Mouse (Mus musculus) limb, embryonic 13.5 days (tissue): ENCODE measurements around the gene Dlg2. TPM values are rescaled to one million over a fixed set of nuclear protein-coding genes. Genes with fewer than 3 reads are reported as not detected.

Experiments
- ATAC-seq: fragments of 200-750 bp; cut with Nextera tagmentation; 2 replicates; pipeline ENCODE4 v1.8.0; 2017; ENCODE audit warnings: low read depth, moderate number of reproducible peaks, moderate TSS enrichment; ENCODE audit not compliant: low FRiP score
- H3K27ac ChIP-seq: fragments of 300-500 bp; sonication (generic); 2 replicates; pipeline ENCODE4 v1.5.1; 2015; ENCODE audit warnings: inconsistent platforms, mild to moderate bottlenecking, moderate library complexity
- H3K27me3 ChIP-seq: fragments of 300-500 bp; sonication (generic); 2 replicates; pipeline ENCODE4 v1.6.1; 2015; ENCODE audit warnings: mild to moderate bottlenecking, inconsistent platforms
- H3K36me3 ChIP-seq: fragments of 300-500 bp; sonication (generic); 2 replicates; pipeline ENCODE4 v1.6.1; 2015; ENCODE audit warnings: inconsistent platforms, mild to moderate bottlenecking, moderate library complexity
- H3K4me1 ChIP-seq: fragments of 300-500 bp; sonication (generic); 2 replicates; pipeline ENCODE4 v1.6.1; 2015; ENCODE audit warnings: inconsistent platforms
- H3K4me2 ChIP-seq: fragments of 300-500 bp; sonication (generic); replicated peaks from 2 replicates; pipeline ENCODE4 v1.6.1; 2015; ENCODE audit warnings: inconsistent platforms, mild to moderate bottlenecking, moderate library complexity
- H3K4me3 ChIP-seq: fragments of 300-500 bp; sonication (generic); 2 replicates; pipeline ENCODE4 v1.5.1; 2015; ENCODE audit warnings: moderate library complexity, mild to moderate bottlenecking, inconsistent platforms
- H3K9ac ChIP-seq: fragments of 300-500 bp; sonication (generic); 2 replicates; pipeline ENCODE4 v1.6.1; 2015; ENCODE audit warnings: mild to moderate bottlenecking, inconsistent platforms
- H3K9me3 ChIP-seq: fragments of 300-500 bp; sonication (generic); 2 replicates; pipeline ENCODE4 v1.6.1; 2016; ENCODE audit warnings: inconsistent platforms
- WGBS: fragments of 180-500 bp; shearing (Covaris S2); methylation state at CpG from one replicate; pipeline ENCODE4 v1.1.7; 2015; 5-methylcytosine and 5-hydroxymethylcytosine counted together
- polyA plus RNA-seq: library from polyadenylated mRNA; unstranded; fragments of >200 nt; fragmentation: Nextera tagmentation; extraction: Ambion mirVana; gene quantifications from 2 replicates; pipeline ENCODE4 v1.2.1, GENCODE M21; 2015

The Dlg2 gene
- polyA plus RNA-seq, 1 experiment from 2014 or later = 4.2 TPM

DNA sequence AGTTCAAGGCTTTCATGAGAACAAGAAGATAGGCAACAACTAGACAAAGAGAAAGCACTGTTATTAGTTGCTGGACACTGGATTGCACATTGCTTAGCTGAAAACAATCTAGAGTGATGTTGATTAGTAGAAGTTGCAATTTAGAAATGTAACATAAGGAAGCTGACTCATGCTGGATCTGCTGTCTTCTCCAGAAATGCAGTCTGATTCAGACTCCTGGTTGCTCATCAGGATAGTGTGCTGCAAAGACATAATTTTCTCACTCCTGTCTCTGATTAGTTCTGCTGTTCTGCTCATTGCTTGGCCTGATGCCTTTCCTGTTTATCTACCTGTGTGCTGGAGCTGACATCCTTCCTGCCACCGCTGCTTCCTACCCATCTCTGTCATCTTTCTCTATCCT is 1572.4 kb downstream of the Dlg2 start:
- no peaks in the 10 kb centered on the region for H3K27me3 ChIP-seq
- H3K4me1 ChIP-seq = no peaks in the 10 kb centered on the region
- ATAC-seq = no peak
- H3K9ac ChIP-seq = no peak overlapping the region
- WGBS = 83% methylated on average over 1 of the region's 1 CpGs
- H3K4me3 ChIP-seq = no peak overlapping the region
- no peak overlapping the region for H3K27ac ChIP-seq
- no peak overlapping the region for H3K4me2 ChIP-seq
- no peaks in the 10 kb centered on the region for H3K36me3 ChIP-seq
- H3K9me3 ChIP-seq = no peaks in the 10 kb centered on the region

DNA sequence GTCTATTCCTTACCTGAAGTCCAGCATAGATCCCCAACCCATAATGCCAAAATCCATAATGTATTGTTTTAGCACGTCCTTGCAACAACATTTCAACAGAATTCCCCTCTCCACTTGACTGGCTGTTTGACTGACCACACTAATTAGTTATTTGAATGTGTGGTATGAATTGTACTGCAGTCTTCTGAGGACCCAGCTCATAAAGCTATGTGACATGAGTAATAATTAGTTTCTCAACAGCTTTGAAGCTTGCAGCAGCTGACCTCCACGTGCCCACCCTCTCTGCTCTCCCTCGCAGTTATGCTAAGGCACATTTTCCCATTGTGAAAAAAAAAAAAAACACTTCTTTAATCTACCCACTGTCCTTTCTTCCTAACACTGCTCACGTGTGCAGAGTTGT is 1590.4 kb downstream of the Dlg2 start:
- Histone ChIP-seq H3K4me2 (no peak overlapping the region), H3K4me3 (no peak overlapping the region), H3K27me3 (no peaks in the 10 kb centered on the region), H3K4me1 (no peaks in the 10 kb centered on the region), H3K36me3 (no peaks in the 10 kb centered on the region), H3K9ac (no peak overlapping the region), H3K9me3 (no peaks in the 10 kb centered on the region), H3K27ac (no peak overlapping the region)
- no peak for ATAC-seq
- 57% methylated on average over 4 of the region's 4 CpGs for WGBS

DNA sequence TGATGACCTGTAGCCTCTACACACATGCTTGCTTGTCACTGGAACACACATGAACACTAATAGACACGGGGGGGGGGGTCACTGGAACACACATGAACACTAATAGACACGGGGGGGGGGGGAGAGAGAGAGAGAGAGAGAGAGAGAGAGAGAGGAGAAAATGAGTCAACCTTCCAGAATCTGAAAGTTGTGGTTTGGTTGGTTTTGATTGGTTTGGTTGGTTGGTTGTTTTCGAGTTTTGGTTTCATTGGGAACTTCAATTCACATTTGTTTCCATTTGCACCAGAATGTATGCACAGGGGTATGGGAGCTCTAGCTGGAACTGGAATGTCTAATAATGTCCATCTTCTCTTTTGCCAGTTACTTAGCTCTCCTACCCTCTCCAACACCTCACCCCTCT is 1611.0 kb downstream of the Dlg2 start:
- Histone ChIP-seq H3K27ac (no peak overlapping the region), H3K4me1 (no peaks in the 10 kb centered on the region), H3K4me3 (no peak overlapping the region), H3K4me2 (no peak overlapping the region), H3K27me3 (no peaks in the 10 kb centered on the region), H3K9ac (no peak overlapping the region), H3K36me3 (no peaks in the 10 kb centered on the region), H3K9me3 (no peaks in the 10 kb centered on the region)
- 58% methylated on average over 3 of the region's 3 CpGs for WGBS
- no peak for ATAC-seq

DNA sequence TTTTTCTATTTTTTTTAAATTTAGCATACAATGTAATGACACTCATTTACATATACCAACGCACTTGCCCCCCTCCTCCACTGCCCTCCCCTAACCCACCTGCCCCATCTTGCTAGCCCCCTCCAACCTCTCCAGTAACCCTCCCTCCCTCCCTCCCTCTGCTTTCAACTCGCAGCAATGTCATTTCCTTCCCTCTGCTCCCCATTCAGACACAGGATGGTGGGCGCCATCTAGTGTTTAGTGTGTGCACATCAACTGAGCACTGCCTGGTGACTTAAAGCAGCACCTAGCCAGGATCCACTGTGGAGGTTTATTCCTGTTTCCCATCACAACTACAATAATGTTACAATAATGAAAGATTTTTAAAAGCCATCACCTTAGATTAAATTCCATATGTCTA is 1617.4 kb downstream of the Dlg2 start:
- WGBS = 2% methylated on average over 3 of the region's 3 CpGs
- Histone ChIP-seq H3K27ac (no peak overlapping the region), H3K4me1 (no peaks in the 10 kb centered on the region), H3K36me3 (no peaks in the 10 kb centered on the region), H3K4me3 (no peak overlapping the region), H3K27me3 (no peaks in the 10 kb centered on the region), H3K9ac (no peak overlapping the region), H3K9me3 (no peaks in the 10 kb centered on the region), H3K4me2 (no peak overlapping the region)
- ATAC-seq = 0 out of 2 replicates have a peak, but pooled peaks have one; percentile 64

DNA sequence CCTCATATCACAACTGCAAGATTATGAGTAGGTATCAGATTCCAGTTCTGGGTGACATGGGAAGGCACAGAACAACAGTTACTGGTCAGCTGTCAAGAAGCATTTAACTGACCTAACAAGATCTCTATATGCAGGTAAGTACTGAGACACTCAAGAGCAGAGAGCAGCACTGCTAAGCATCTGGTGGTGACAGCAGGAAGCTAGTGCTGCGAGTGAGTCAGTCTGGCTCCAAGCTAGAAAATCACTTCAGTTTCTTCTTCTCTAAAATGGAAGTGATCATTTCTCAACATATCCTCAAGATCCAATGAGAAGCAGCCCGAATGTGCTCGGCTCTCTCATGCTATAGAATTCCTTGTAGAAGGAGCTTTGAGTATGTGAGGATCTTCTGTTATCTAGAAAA is 1618.7 kb downstream of the Dlg2 start:
- H3K4me3 ChIP-seq = no peak overlapping the region
- H3K27me3 ChIP-seq = no peaks in the 10 kb centered on the region
- ATAC-seq = no peak
- H3K9ac ChIP-seq = no peak overlapping the region
- H3K36me3 ChIP-seq = no peaks in the 10 kb centered on the region
- H3K4me2 ChIP-seq = no peak overlapping the region
- H3K4me1 ChIP-seq = no peaks in the 10 kb centered on the region
- 60% methylated on average over 3 of the region's 3 CpGs for WGBS
- no peak overlapping the region for H3K27ac ChIP-seq
- no peaks in the 10 kb centered on the region for H3K9me3 ChIP-seq

DNA sequence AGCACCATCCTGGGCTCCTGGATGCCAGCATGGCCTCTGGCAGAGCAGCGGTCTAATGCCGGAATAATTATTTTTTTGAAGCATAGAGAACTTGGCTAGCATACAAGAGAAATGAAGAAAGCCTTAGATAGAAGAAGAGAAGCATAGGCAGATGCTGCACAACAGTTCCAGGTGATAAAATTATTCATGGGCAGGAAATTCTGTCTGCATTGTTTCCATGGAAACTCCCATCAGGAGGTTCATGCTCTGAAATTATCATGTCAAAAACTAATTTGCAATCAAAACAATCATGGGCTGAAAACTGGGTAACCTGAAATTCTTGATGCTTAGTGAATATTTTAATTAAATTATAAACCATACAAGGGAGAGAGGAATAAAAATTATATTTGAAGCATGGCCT is 1624.4 kb downstream of the Dlg2 start:
- ATAC-seq = no peak
- H3K36me3 ChIP-seq = no peaks in the 10 kb centered on the region
- H3K9me3 ChIP-seq = no peaks in the 10 kb centered on the region
- no peak overlapping the region for H3K27ac ChIP-seq
- H3K4me3 ChIP-seq = no peak overlapping the region
- H3K27me3 ChIP-seq = peaks cover 9% of the 10 kb centered on the region
- no peaks in the 10 kb centered on the region for H3K4me1 ChIP-seq
- no peak overlapping the region for H3K9ac ChIP-seq
- WGBS = 90% methylated on average over 2 of the region's 2 CpGs
- H3K4me2 ChIP-seq = no peak overlapping the region

DNA sequence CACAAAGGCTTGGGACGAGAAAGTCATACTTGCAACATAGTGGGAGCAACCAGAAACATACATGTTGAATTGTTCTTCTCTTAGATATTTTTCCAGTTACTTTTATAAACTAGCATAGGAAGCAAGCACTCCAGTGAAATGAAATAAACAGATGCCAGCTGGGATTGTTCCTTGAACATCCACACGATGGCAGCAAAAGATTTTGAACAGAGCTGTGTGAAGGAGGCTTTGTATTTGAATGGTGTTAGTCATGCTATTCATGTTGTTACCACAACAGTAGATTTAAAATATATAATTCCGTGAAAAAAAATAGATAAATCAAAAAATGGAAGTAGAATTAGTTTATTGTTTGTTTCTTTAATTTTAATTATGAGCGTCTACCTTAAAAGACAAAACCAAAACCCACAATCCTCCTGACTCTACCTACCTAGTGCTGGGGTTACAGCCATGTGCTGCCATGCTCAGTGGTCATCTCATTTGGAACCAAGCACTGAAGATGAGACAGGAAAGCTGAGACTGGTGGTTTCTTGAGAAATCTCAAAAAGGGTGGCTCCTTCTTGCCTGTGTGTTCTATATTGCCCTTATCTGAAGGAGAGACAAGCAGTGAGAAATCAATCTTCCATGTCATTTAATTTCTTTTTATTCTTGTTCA is 1626.5 kb downstream of the Dlg2 start:
- WGBS = 16% methylated on average over 4 of the region's 4 CpGs
- ATAC-seq = peak; percentile 79
- Histone ChIP-seq H3K9ac (no peak overlapping the region), H3K27ac (no peak overlapping the region), H3K4me3 (no peak overlapping the region), H3K36me3 (no peaks in the 10 kb centered on the region), H3K4me1 (no peaks in the 10 kb centered on the region), H3K9me3 (no peaks in the 10 kb centered on the region), H3K27me3 (peaks cover 16% of the 10 kb centered on the region), H3K4me2 (no peak overlapping the region)

DNA sequence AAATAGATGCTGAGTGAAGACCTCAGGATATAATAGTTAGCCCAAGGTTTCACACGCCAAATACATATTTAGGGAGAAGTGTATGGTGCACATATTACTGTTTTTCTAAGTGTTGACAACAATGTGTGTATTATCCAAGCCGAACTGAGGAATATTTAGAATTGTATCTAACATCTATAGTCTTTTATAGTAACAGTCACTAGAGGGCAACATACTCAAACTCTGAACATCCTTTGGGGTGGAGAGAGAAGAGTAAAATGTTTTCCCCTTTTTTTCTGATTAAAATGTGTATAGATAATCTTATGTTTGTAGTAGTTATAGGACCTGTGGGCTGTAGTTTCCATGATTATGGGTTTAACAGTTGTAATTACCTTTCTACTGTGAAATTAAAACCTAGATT is 1629.0 kb downstream of the Dlg2 start:
- Histone ChIP-seq H3K4me1 (no peaks in the 10 kb centered on the region), H3K9ac (no peak overlapping the region), H3K9me3 (no peaks in the 10 kb centered on the region), H3K36me3 (no peaks in the 10 kb centered on the region), H3K27me3 (peaks cover 16% of the 10 kb centered on the region), H3K4me2 (no peak overlapping the region), H3K27ac (no peak overlapping the region), H3K4me3 (no peak overlapping the region)
- 28% methylated on average over 2 of the region's 2 CpGs for WGBS
- peak; percentile 51 for ATAC-seq

DNA sequence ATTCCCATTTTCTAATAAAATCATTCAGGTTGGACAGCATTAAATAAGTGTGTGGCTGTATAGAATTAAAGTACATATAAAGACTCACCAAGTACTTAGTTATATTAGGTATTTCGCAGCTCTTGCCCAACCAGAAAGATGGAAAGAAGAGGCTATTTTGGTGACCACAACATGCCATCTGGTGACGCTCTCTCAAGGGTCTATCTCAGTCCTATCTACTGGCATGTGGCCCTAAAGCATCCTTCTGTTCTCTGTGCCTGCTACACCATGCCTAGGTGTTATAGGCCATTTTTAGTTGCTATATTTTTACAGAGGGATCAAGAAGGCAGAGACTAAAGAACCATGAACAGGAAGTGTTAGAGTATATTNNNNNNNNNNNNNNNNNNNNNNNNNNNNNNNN is 1629.5 kb downstream of the Dlg2 start:
- 77% methylated on average over 2 of the region's 2 CpGs for WGBS
- H3K4me1 ChIP-seq = no peaks in the 10 kb centered on the region
- no peaks in the 10 kb centered on the region for H3K9me3 ChIP-seq

DNA sequence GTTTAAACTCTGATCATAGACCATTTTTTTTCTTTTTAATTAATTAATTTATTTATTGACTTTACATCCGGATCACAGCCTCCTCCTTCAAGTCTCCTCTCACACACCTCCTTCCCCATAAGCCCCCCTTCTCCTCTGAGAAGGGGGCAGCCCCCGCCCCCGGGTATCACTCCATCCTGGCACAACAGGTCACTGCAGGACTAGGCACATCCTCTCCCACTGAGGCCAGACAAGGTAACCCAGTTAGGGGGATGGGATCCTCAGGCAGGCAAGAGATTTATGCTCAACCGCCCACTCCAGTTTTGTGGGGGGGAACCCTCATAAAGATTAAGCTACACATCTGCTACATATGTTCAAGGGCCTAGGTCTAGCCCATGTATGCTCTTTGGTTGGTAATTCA is 1636.6 kb downstream of the Dlg2 start:
- WGBS = 91% methylated on average over 4 of the region's 4 CpGs

More for the DNA sequence above, 1629.5 kb downstream of the Dlg2 start:
- Histone ChIP-seq H3K27me3 (peaks cover 16% of the 10 kb centered on the region), H3K4me3 (no peak overlapping the region), H3K27ac (no peak overlapping the region), H3K36me3 (no peaks in the 10 kb centered on the region), H3K9ac (no peak overlapping the region), H3K4me2 (no peak overlapping the region)
- no peak for ATAC-seq

DNA sequence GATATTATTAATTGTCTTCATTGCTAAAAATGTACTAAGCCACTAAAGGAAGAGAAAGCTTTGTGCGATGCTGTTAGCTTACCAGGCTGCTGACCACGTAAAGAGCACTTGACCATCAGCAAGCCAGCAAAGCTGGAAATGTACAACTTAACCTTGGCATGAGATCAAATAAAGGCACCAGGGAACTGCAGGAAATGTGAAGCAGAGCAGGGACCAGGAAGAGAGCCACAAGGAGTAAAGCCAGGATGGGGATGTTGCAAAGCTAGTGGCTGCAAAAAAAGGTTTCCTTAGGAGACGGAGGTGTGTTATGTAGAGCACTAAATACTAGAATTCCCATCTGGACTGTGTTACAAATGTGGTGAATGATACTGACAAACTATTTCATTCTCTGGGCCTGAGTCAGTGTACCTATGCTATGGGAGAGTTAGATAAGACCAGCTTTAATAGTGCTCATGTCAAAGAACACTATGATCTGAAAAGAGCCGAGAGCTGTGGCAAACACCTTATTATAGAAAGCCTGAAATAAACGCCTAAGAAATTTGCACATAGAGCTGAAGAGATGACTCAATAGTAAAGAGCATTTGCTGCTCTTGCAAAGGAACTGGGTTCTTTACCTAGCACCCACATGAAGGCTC is 1638.9 kb downstream of the Dlg2 start:
- 74% methylated on average over 5 of the region's 5 CpGs for WGBS
- H3K4me3 ChIP-seq = no peak overlapping the region
- no peak overlapping the region for H3K4me2 ChIP-seq
- no peaks in the 10 kb centered on the region for H3K27me3 ChIP-seq
- no peaks in the 10 kb centered on the region for H3K36me3 ChIP-seq
- H3K9ac ChIP-seq = no peak overlapping the region
- H3K9me3 ChIP-seq = no peaks in the 10 kb centered on the region
- ATAC-seq = no peak
- H3K4me1 ChIP-seq = no peaks in the 10 kb centered on the region
- H3K27ac ChIP-seq = no peak overlapping the region

More for the DNA sequence above, 1636.6 kb downstream of the Dlg2 start:
- Histone ChIP-seq H3K9me3 (no peaks in the 10 kb centered on the region), H3K4me3 (no peak overlapping the region), H3K4me1 (no peaks in the 10 kb centered on the region), H3K9ac (no peak overlapping the region), H3K36me3 (no peaks in the 10 kb centered on the region), H3K27me3 (no peaks in the 10 kb centered on the region), H3K27ac (no peak overlapping the region), H3K4me2 (no peak overlapping the region)
- ATAC-seq = no peak

DNA sequence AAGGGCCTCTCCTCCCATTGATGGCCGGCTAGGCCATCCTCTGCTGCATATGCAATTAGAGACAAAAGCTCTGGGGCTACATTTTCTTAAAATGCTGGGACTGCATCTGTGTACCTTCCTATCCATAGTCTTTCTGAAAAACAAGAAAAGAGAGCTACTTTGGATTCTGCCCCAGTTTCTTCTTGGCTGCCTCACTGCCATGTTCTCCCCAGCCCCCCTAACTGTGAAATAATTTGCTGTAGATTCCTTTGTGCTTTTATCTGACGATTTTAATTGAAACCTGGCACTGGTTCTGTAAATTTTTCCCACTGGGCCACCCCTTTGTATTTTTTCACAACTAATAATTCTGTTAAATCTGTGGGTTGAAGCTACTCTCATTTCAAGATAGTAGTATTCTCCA is 1646.8 kb downstream of the Dlg2 start:
- 47% methylated on average over 2 of the region's 2 CpGs for WGBS
- H3K4me1 ChIP-seq = peaks cover 14% of the 10 kb centered on the region
- H3K36me3 ChIP-seq = no peaks in the 10 kb centered on the region
- H3K27ac ChIP-seq = no peak overlapping the region
- no peaks in the 10 kb centered on the region for H3K27me3 ChIP-seq
- no peaks in the 10 kb centered on the region for H3K9me3 ChIP-seq
- no peak overlapping the region for H3K4me3 ChIP-seq
- no peak overlapping the region for H3K9ac ChIP-seq
- no peak overlapping the region for H3K4me2 ChIP-seq
- no peak for ATAC-seq

DNA sequence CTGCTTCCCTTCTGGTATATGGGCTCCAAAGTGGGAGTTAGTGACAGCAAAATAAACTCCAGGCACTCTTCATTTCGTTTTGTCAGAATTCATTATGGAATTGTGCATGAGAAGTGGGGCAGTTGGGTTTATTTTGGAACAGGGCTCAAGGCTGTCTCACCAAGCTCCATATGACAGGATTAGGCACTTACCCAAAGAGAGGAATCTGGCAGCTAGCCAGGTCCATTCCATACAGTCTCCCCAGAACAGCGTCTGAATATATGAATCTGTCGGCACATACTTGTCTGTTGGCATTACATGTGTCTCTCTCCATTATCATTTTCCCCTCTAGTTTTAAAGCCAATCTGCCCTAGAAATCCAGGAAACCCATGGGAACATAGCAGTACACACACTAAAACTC is 1649.4 kb downstream of the Dlg2 start:
- H3K36me3 ChIP-seq = no peaks in the 10 kb centered on the region
- no peak overlapping the region for H3K9ac ChIP-seq
- no peaks in the 10 kb centered on the region for H3K27me3 ChIP-seq
- no peak overlapping the region for H3K27ac ChIP-seq
- peak; percentile 67; the same call in 1 of the 2 replicates for ATAC-seq
- H3K4me1 ChIP-seq = peaks cover 14% of the 10 kb centered on the region
- H3K9me3 ChIP-seq = no peaks in the 10 kb centered on the region
- no peak overlapping the region for H3K4me3 ChIP-seq
- no peak overlapping the region for H3K4me2 ChIP-seq
- 29% methylated on average over 3 of the region's 3 CpGs for WGBS
